Mouse (Mus musculus) cerebellum, postnatal 14 days (tissue): ENCODE measurements around the gene Pou2f1.
A peak's percentile ranks its signal among the peaks of the same experiment; 100 is the strongest.

ENCODE experiments used
- DNase-seq, 2 experiments: peaks; one replicate each; pipeline ENCODE4 v3.0.0; 2021; ENCODE audit warnings: mixed read lengths in 2 of 2

Gene Pou2f1

DNA sequence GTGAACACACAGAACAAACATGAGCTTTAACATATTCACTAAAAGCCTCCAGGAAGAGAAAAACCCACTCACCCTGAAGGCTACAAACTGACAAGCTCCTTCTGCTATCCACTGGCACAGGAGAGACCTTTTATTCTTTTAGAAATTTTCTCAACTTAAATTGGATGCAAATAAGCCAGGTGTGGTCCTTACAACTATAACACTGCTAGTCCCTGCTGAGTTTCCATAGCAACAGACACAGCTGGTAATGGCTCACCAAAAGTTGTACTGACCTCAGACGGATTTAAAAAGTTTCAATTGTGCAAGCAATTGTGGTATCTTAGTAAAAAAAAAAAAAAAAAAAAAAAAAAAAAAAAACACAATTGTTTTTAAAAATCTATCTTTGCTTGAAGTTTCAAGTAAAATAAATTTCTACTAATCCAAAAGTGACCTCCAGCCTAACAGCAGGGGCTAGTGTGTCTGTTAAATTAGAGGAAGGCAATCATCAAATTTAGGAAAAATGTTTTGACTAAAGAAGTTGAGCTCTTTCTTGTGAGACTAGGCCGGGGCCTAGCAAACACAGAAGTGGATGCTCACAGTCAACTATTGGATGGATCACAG is 54.2 kb downstream of the Pou2f1 start:
- DNase-seq = no peak

DNA sequence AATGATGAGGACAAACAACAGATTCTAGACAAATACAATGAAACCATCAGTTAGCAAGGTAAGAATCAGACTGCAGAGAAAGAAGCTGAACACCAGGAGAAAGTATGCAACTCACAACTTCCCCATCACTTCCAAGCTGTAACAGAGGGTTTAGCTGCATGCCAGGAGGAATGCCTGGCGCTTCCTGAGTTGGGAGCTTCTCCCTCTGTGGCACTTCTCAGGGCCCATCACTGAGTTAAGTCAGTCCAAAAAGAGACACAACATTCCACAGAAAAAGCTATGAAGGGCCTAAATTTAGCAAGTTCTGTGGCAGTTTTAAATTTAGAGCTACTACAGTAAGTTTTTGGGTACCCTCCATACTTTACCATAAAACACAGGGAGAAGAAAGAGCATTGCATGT is 59.2 kb downstream of the Pou2f1 start:
- no peak for DNase-seq

DNA sequence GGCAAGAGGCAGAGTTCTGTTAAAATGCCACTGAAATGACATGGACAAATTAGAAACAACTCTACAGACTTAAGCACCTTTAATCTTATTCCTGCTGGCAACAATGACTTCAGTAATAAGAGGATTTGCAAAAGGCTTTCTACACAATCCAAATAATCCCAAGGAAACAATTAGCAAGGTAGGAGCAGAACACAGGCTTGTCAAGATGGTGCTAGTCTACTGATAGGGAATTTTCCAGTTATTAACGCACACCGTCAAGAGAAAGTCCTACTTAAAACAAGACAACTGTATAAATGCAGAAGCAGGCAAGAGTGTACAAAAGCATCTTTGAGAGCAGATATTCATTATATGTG is 67.0 kb downstream of the Pou2f1 start:
- no peak for DNase-seq

DNA sequence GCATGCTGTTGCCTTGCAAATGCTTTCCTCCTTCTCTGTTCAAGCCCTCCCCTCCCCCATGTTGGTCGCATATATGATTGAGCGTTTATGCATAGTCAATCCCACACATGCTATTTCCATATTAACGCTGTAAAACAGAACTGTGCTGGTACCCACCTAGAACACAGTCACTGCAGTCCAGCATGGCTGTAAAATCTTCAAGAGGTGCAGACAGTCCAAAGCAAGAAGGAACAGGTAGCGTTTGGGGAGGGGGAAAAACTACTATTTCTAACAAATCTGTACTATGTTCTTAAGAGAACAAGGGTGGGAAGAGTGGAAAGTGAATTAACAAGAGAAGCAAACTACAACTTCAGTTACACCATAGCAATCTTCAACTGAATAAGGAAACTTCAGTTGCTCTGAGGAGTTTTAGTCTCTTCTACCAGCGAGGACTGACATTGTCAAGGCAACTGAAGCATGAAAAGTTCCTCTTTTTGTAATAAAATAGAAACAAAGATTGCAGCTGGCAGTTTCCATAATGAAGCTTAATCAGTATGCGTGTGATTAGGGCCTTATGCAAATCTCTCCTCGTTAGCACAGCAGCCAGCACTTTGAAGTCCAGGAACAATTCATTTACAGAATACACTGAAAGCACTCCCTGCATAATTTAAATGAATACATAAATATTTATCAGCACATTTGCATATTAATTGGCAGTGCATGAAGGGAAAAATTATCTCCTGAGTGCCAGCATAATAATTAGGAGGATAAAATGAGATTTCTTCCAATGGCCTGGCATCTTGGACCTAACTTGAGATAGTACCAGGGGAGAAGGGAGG is 67.6 kb downstream of the Pou2f1 start:
- no peak for DNase-seq

DNA sequence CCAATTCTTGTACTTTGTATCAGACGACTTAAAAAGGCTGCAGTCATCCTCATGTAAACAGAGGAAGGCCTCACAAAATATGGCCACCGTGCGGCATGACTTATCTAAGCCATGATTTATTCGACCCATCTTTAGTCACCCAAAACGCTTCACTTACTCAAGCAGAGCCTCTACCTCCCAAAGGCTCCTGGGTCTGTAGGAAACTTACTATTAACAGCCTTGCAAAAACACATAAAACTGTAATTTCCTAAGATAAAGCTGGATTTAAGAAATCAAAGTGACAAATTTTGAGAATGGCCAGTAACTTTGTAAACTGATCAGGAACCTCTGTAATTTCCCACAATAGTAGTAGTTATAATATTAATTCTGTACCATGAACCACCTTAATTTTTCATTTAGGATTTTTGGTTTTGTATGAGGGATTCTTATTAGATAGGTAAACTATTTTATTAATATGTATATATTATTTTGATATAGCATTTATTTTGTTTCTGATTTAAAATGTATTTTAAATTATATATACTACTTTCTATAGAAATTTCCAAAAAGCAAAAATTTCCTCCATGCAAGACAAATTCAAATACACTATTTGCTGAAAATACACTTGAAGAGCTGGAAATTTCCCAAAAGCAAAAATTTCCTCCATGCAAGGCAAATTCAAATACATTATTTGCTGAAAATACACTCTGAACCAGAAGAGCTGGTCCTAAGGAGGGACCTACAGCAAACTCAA is 68.4 kb downstream of the Pou2f1 start:
- DNase-seq = no peak

DNA sequence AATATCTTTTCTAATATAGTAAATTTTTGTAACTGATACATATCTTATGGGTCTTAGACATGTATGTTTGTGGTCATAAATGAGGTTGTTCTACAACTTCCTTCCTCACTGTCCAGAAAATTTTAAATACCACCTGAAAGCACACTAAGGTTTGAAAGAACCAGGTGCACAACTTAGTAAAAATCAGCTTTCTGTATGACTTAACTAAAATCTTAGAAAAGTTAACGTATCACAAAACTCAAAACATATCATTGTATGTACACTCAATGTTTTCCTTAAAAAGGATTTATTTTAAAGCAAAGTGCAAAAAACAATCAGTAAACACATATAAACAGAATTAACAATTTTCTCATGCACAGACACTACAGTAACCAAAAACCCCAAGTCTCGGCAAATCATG is 69.6 kb downstream of the Pou2f1 start:
- no peak for DNase-seq

DNA sequence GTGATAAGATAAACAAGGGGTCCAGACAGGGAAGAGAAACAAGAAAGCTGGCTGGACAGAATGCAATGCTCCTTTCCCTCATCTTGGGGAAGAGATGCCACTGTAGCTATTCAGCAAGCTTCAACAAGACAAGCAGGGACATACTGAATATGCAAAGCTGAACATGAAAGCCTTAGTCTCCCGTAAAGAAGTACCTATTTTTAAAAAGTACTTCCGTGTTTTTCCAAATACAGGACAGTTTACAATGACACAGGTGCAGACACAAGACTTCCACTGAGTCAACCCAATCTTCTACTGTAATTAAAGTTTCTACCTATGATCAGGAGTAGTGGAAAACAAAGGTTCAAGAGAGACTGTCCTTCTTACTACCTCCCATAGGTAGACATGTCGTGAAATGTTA is 72.0 kb downstream of the Pou2f1 start:
- DNase-seq = no peak

DNA sequence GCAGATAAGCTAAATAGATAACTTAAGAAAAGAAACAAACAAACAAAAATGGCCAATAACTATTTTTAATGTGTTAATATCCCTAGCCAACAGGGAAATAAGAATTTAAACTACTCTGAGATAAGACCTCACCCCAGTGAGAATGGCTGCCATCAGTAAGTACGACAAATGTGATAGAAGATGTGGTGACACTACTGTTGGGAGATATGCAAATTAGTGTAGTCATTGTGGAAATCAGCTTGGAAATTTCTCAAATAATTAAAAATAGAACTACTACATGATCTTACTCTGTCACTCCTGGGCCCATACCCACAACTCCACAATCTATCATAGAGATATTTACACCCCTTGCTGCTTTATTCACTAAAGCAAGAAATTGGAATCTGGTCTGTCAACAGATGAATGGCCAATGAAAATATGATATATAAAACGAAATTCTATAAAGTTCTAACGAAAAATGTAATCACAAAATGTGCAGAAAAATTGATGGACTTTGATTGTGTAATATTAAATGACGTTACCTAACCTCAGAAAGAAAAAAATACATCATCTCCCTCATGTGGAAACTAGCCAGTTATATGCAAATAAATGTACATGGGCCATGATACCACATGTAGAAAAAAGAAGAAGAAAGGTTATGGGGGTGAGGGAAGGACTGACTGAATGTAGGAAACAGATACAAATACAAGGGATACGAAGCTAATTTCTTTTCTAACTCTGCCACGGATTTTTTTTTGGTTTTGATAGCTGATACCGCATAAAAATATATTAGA is 74.8 kb downstream of the Pou2f1 start:
- DNase-seq = no peak

DNA sequence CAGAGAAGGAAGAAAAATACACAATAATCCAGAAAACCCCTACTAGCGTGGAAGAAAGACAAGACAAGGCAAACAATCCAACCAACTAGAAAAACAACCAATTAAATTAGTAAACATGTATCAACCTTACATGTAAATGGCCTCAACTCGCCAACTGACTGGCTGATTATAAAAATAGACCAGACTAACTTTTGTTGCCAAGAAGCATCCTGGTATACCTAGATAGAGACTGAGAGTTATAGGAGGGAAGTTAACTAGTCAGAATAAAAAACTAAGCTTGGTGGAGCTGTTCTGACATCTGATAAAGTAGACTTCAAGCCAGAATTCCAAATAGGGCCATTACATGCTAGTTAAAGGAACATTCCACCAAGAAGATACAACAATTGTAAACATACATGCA is 77.3 kb downstream of the Pou2f1 start:
- DNase-seq = no peak

DNA sequence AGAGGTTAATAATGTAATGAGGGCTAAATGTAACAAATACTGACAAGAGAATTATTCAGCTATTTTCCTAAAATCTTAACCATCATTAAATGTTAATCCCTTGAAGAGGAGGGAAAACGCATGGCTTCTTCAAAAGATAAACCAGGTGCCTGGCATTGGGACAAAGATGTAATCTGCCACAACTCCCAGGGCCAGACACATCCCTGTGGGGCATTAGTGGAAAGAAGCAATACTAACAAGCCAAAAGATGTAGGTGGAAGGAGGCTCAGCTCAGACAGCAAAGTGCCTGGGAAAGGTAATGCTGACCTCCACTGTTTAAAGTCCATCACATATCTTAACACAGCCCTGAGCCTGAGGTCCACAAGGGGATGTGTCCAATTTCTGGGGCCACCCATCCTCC is 80.0 kb downstream of the Pou2f1 start:
- peak; percentile 19 to 53 for DNase-seq

DNA sequence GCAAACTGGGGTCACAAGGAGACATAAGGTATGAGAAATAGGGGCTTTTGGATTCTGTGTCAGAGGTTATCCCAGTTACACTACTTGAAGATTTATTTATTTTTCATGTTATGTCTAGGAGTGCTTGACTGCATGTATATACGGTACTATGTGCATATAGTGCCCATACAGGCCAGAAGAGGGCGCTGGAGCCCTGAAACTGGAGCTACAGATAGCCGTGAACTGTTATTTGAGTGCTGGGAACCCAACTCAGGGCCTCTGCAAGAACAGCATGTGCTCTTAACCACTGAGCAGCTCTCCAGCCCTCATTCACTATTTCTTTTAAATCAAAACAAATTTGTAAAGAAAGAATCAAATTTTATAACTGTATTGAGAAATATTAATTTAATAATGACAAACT is 81.5 kb downstream of the Pou2f1 start:
- DNase-seq = no peak

DNA sequence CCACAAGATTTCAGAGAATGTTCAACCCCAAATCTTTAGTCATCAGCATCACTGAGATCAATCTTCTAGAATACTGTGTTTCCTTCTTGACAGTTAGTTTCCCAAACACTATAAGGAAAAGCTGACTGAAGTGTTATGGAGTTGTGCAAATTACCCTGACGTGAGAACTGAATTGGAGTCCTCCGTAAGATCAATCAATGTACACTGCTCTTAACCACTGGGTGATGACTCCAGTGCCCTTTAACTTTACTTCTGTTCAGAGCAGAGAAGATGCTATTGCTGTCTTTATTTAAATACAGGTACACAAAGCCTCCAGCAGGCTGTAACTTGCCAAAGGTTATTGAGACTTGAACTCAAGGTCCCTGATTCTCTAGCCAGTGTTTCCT is 88.1 kb downstream of the Pou2f1 start:
- no peak for DNase-seq

DNA sequence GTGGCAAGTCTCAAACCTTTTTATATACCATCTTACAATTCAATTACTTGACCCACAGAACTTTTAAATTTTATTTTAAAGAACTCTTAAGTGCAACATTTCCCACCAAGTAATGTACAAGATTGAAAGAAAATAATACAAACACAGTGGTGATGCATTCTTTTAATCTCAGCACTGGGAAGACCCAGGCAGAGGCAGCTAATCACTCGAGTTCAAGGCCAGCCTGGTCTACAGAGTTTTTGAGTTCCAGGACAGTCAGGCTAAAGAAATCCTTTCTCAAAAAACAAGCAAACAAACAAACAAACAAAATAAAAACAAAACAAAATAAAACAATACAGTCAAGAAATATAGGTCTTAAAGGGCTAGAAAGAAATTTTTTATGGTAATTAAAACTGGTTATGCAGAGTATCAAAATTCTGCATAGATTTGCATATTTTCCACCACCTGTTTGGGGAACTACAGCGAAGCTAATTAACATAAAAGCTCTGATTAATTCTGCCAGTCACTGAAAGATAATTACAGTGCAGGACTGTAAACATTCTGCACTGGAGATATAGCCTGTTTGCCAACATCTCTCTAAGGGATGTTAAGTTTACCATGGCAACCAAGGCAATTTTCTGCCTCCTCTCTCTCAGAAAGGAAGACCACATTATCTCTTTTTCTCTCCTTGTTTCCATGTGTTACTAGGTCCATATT is 88.6 kb downstream of the Pou2f1 start:
- DNase-seq = no peak

DNA sequence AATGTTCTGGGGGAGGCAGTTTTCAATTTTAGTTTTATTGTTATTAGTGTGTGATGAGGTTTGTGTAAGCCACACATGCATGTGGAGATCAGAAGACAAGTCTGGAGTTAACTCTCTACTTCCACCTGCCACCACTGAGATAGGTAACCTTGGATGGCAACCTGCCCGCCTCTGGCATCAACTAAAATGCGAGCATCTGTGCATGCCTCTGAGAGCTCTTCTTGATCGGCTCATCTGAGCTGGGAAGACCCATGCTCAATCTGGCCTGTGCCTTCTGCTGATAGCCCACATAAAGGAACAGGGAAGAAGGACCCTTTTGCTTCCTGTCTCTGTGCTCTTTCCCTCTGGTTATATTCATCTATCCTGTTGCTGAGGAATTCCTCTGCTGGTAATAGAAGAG is 93.0 kb downstream of the Pou2f1 start:
- peak; percentile 84 to 86 for DNase-seq

DNA sequence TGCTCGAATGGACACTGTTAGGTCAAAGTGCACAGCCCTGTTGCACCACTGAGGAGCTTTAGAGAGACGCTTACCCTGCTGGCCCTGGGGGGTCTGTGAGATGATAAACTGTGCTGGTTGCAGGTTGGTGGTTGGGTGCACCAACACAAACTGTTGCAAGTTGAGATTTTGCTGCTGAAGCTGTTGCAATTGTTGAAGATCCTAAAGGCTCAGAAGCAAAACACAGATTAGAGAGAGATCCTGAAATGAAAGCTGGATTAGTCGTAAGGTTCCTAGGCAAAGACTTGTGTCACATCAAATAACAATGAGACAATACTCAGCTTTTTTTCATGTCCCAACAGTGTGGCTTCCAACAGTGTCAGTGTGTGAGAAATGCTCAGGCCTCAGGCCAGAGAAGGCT is 93.7 kb downstream of the Pou2f1 start:
- no peak for DNase-seq

DNA sequence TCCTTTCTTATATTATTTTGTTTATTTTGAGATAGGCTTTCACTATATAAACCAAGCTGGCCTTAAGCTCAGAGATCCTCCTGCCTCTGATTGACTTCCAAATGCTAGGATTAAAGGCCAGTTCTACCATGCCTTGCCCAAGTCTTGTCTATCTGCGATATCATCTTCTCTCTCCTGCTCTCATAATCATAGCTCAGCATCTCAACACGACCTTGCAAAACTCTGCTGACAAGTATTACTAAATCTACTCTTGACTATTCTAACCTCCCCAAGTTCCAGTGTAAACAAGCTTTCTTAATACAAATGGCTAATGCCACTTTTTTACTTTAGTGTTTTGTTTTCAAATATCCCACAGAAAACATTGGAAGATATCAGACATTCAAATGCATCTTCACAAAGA is 94.3 kb downstream of the Pou2f1 start:
- no peak for DNase-seq

DNA sequence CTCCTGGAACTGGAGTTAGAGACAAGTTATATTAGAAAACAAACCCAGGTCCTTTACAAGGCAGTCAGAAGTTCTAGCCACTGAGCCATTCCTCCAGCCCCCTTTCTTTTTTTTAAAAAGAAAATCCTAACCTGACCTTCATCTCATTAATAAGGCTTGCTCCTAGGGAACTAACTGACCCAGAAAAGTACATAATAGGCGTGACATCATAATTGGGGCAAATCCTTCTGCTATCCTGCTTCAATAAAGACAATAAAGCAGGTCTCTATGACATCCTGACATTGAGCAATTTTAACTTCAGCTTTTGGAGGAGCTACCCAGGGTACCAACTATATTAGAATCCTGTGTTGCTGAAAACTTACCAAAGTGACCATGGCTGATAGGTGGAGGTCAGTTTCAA is 98.9 kb downstream of the Pou2f1 start:
- no peak for DNase-seq

DNA sequence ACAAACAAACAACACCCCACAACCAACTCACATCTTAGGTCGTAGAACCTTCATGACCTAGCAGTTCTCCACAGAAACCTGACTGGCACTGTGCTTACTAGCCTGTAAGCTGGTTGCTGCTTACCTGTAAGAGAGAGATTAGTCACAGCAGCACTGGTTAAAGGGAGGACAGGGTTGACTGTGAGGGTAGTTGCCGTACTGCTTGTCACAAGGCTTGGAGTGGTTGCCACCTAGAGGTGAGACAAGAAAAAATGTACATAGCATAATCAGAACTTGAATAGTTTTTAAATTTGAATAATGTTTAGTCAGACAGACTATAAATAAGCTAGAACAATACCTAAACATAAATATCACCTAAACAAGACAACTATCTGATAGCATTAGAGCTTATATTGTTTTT is 110.8 kb downstream of the Pou2f1 start:
- no peak for DNase-seq

DNA sequence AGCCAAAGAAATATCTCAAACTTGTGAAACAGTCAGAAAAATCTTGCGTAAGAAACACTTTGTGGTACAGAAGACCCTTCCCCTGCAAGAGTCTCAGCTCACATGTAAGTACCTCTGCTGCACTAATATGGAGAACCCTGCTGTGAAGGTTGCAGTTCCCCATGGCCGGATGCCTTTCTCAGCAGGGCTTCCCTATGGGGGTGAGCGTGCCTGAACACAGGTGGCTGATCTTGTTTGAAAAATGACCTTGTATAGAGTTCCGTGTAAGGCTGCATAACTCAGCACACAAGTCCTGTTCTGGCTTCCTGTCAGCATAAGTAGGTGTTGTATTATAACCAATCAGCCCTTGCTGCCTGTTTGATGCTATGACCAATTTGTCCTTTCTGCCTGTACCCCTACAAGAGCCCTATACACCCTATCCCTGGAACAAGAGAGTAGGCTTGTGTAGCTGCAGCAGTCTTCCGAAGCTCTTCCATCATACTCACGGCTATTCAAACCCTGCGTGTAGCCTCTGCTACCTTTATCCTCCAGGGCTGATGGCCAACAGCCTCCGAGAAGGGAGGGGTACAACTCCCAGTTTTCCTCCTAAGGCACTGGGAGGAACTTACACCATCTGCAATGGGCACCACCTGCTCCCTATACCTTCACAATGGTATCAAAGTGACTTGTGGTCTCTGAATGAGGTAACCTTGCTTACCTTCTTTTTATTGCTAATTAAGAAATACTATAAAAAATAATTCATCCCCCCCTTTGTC is 120.2 kb downstream of the Pou2f1 start:
- DNase-seq = peak in 1 of 2 experiments; percentile 24

DNA sequence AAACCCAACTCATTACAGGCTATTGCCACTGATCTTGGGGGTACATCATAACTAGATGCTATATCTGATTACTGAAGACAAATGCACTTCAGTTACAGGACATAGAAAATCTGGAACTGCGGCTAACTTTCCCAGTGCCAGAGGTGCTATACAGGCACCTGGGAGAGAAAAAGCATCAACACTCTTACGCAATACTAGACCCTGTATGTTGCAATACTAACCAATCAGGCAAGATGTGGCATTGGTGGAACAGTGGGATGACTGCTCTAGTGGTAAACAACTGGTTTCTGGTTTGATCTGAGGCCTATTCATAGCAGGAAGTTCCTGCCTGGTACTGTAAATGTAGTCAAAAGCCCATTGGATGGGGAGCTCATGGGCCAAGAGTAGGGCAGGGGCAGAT is 123.7 kb downstream of the Pou2f1 start:
- DNase-seq = no peak

DNA sequence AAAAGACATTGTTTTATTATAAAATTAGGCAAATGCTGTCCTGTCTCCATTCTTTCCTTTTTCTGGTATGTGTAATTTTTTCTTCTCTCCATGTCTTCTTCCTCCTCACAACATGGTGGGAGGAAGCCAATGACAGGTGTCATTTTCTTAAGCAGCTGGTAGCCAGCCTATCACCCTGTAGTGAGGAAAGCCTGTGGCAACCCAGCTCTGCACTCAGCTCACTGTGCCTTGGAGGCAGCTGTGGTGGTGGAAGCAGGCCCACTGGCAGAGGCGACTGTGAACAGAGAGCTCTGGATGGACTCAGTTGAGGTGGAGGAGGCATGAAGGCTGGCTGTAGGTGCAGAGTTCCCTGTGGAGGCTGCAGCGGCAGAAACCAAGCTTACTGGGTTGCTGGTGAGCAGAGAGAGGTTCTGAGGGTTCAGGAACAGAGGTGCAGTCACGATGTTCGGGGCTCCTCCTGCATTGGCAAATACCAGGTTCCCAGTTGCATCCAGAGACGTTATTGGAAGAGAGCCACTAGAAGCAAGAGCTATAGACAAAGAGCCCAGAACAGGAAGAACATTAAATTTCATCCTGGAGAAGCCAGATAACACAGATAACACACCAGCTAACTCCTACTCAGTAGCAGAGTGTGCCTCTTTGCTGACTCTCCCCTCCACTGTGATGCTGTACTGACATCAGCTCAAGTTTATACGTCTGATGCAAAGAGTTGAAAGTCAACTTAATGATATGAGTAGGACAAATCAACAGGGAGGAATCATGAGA is 126.8 kb downstream of the Pou2f1 start:
- DNase-seq = no peak
